Mouse (Mus musculus) spleen, postnatal 10 days (tissue): ENCODE data around the gene Mid1.
"Not testable (repeated sequence)": the region's sequence is repeated elsewhere in the genome, so short reads cannot be mapped to it uniquely, and the experiment has no call there.

ENCODE experiments used
- DNase-seq, 2 experiments: peaks; one replicate each; pipeline ENCODE4 v3.0.0; 2021 to 2022; ENCODE audit warnings: low spot score in 2 of 2

Mid1 gene

GRCm38 (mm10) chrX:169987368-169987837 is 302.4 kb downstream of the Mid1 start:
- DNase-seq, result peak; percentile 60 to 69

DNA sequence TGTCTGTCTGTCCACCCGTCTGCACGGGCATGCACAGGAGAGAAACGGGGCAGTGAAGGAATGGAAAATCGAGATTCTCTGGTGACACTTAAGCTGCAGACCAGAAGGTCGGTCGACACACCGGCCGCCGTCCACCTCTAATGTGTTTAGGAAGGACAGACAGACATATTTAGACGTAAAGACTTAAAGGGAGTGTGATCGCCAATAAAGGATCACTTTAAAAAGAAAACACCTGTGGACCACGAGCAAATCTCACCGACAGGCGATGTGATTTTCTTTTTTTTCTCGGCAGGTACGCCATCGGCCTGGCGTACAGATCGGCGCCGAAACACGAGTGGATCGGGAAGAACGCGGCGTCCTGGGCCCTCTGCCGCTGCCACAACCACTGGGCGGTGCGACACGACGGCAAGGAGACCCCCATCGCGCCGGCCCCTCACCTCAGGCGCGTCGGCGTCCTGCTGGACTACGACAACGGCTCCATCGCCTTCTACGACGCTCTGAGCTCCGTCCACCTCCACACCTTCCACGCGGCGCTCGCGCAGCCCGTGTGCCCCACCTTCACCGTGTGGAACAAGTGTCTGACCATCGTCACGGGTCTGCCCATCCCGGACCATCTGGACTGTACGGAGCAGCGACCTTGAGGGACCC is 303.7 kb downstream of the Mid1 start:
- DNase-seq, result peak; percentile 48 to 53

- DNase-seq, result peak in 1 of 2 experiments; percentile 42
Measured at GRCm38 (mm10) chrX:169989219-169989595, 304.2 kb downstream of the Mid1 start.

DNA sequence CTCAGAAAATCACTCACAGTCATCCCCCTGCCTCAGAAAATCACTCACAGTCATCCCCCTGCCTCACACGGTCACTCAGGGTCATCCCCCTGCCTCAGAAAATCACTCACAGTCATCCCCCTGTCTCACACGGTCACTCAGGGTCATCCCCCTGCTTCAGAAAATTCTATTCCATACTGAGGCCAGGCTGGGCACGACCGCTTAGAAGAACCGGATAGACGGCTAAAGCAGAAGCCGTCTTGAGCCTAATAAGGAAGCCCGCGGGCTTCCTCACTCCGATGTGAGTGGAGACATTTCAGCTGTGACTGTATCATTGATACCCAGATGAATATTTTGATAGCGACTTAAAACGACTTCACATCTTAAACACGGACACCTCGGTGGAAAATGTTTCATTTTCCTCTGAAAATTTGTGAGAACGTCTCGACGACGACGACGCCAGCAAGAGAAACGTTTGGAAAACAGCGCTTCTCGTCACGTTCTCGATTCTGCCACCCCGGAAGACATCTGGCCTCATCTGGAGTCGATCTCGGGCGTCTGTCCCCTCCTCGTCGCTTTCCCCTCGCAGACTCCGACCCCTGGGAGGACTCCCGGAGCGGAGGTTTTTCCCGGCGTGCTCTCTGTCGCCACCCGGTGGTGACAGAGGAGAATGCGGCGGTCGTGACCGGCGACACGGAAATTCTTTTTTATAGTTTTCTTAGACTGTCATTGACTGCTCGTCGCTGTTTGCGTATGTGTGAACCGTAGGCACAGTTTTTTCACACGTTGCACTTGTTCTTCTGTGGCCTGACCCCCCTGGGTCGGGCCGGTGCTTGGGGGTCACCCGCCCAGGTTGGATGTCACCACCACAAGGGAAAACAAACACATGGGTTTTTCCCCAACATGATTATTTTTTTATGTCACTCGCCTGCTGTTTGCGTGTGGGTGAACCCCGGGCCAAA is 305.0 kb downstream of the Mid1 start:
- DNase-seq, result peak; percentile 84 to 86

GRCm38 (mm10) chrX:169991128-169991873 is 306.3 kb downstream of the Mid1 start:
- DNase-seq, result peak; percentile 91 to 95

GRCm38 (mm10) chrX:169992086-169992930 is 307.3 kb downstream of the Mid1 start:
- DNase-seq, result peak; percentile 22 to 43

DNA sequence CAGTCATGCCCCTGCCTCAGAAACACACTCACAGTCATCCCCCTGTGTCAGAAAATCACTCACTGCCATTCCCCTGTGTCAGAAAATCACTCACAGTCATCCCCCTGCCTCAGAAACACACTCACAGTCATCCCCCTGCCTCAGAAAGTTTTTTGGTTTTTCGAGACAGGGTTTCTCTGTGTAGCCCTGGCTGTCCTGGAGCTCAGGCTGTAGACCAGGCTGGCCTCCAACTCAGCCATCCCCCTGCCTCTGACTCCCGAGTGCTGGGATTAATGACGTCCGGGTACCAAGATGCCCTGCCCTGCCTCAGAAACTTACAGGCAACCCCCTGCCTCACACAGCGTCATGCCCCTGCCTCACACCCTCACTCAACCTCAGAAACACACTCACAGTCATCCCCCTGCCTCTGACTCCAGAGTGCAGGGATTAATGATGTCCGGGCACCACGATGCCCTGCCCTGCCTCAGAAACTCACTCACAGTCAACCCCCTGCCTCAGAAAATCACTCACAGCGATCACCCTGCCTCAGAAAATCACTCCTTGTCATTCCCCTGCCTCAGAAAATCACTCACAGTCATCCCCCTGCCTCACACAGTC is 308.1 kb downstream of the Mid1 start:
- peak in 1 of 2 experiments; percentile 45 for DNase-seq

- peak; percentile 70 to 74 for DNase-seq
Measured at GRCm38 (mm10) chrX:169994011-169994865, 309.2 kb downstream of the Mid1 start.

DNA sequence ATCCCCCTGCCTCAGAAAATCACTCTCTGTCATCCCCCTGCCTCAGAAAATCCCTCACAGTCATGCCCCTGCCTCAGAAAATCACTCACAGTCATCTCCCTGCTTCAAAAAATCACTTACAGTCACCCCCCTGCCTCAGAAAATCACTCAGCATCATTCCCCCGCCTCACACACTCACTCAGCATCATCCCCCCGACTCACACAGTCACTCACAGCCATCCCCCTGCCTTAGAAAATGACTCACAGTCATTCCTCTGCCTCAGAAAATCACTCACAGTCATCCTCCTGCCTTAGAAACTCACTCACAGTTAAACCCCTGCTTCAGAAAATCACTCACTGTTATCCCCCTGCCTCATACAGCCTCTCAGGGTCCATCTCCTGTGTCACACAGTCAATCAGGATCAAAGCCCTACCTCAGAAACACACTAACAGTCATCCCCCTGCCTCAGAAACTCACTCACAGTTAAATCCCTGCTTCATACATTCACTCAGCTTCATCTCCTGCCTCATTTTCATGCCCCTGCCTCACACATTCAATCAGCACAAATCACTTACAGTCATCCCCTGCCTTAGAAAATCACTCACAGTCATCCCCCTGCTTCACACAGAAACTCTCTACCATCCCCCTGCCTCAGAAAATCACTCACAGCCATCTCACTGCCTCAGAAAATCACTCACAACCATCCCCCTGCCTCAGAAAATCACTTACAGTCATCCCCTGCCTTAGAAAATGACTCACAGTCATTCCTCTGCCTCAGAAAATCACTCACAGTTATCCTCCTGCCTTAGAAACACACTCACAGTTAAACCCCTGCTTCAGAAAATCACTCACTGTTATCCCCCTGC is 310.1 kb downstream of the Mid1 start:
- peak; percentile 44 to 47 for DNase-seq

GRCm38 (mm10) chrX:169995909-169996521 is 311.0 kb downstream of the Mid1 start:
- peak; percentile 48 to 60 for DNase-seq

DNA sequence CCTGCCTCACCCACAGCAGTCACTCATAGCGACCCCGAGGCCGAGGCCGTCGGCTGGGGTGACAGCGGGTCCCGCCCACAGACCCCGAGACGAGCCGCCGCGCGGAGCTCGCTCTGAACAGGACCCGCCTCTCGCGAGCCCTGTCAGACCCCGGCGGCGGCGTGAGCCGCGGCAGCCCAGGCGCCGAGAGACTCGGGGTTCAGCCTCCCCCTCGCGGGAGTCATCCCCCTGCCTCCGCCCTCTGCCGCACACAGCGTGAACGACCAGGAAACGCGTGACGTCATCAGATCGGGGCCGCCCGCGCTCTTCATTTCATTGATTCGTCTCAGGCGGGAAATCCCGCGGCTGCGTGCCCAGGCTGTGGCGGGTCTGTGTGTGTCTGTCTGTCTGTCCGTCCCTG is 311.9 kb downstream of the Mid1 start:
- peak; percentile 81 to 90 for DNase-seq

GRCm38 (mm10) chrX:169997456-169997853 is 312.5 kb downstream of the Mid1 start:
- peak in 1 of 2 experiments; percentile 73 for DNase-seq

- DNase-seq, result peak; percentile 99 to 100
Measured at GRCm38 (mm10) chrX:169997854-169998456, 313.0 kb downstream of the Mid1 start.

DNA sequence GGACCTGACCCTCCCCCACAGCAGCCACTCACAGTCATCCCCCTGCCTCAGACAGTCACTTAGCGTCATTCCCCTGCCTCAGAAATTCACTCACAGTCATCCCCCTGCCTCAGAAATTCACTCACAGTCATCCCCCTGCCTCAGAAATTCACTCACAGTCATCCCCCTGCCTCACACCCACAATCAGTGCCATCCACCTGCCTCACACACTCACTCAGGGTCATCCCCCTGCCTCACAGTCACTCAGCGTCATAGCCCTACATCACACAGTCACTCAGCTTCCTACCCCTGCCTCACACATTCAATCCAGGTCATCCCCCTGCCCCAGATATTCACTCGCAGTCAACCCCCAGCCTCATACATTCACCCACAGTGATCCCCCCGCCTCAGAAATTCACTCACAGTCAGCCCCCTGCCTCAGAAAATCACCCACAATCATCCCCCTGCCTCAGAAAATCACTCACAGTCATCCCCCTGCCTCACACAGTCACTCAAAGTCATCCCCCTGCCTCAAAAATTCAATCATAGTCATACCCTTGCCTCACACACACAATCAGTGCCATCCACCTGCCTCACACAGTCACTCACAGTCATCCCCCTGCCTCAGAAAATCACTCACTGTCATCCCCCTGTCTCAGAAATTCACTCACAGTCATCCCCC is 313.7 kb downstream of the Mid1 start:
- DNase-seq, result not testable (repeated sequence)

DNA sequence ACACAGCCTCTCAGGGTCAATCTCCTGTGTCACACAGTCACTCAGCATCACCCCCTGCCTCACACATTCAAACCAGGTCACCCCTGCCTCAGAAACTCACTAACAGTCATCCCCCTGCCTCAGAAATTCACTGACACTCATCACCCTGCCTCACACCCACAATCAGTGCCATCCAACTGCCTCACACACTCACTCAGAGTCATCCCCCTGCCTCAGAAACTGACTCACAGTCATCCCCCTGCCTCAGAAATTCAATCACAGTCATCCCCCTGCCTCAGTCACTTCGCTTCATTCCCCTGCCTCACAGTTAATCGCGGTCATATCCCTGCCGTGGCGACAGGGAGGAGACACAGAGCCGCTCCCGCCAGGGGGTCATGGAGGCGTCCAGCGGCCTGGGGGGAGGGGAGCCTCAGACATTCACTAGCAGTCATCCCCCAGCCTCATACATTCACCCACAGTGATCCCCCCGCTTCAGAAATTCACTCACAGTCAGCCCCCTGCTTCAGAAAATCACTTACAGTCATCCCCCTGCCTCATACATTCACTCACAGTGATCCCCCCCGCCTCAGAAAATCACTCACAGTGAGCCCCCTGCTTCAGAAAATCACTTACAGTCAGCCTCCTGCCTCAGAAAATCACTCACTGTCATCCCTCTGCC is 314.4 kb downstream of the Mid1 start:
- DNase-seq, result peak; percentile 53 to 56

DNA sequence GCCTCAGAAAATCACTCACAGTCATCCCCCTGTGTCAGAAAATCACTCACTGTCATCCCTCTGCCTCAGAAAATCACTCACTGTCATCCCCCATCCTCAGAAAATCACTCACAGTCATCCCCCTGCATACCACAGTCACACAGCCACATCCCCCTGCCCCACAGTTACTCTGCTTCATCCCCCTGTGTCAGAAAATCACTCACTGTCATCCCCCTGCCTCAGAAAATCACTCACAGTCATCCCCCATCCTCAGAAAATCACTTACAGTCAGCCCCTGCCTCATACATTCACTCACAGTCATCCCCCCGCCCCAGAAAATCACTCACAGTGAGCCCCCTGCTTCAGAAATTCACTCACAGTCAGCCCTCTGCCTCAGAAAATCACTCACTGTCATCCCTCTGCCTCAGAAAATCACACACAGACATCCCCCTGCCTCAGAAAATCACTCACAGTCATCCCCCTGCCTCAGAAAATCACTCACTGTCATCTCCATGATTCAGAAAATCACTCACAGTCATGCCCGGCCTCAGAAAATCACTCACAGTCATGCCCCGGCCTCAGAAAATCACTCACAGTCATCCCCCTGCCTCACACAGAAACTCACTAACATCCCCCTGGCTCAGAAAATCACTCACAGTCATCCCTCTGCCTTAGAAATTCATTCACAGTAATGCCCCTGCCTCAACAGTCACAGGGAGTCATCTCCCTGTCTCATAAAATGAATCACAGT is 315.1 kb downstream of the Mid1 start:
- DNase-seq, result peak in 1 of 2 experiments; percentile 37
